In genomic region chr11:74845784-74846183, GRCm38 (mm10) we compare ENCODE assay signal across 9 mouse cellular contexts. TPM values are rescaled to one million over a fixed set of nuclear protein-coding genes. Genes with fewer than 3 reads are reported as not detected.
DNase-seq lines count a peak whose midpoint lies in the region; ATAC-seq and TF ChIP-seq lines count a peak whose summit lies in the region.
"Had no signal": no experiment of that assay in that cellular context is flagged by ENCODE, and none has a peak within 500 bp of the region (broad histone marks: within the 10 kb centered on the region; RNA-seq: fewer than 3 reads in every experiment).

No protein-coding gene starts in this region.

- no peaks in the 10 kb centered on the region for H3K9me3 ChIP-seq in forebrain, postnatal 0 days (ENCODE audit: low read length)
- no peaks in the 10 kb centered on the region for H3K9me3 ChIP-seq in forebrain, embryonic 11.5 days (ENCODE audit: control insufficient read depth, low read length)
- H3K9me3 ChIP-seq in liver, embryonic 14.5 days (ENCODE audit: control insufficient read depth, low read length): no peaks in the 10 kb centered on the region
- H3K9me3 ChIP-seq: liver, embryonic 15.5 days had no signal

- H3K9ac ChIP-seq in forebrain, postnatal 0 days: no peak overlapping the region
- H3K9ac ChIP-seq in forebrain, embryonic 11.5 days (ENCODE audit: low read length): no peak overlapping the region
- no peak overlapping the region for H3K9ac ChIP-seq in liver, embryonic 14.5 days (replicated peaks)
- H3K9ac ChIP-seq: liver, embryonic 15.5 days had no signal

- DNase-seq in forebrain, postnatal 0 days: peak; percentile 25
- DNase-seq in forebrain, embryonic 11.5 days (ENCODE audit: low spot score): no peak
- no peak for DNase-seq in liver, embryonic 14.5 days (ENCODE audit: low read depth in 3 of 3, low spot score in 3 of 3)
- no peak for DNase-seq in liver
- DNase-seq in B cell, adult 2 months: peak; percentile 39
- no peak for DNase-seq in layer of hippocampus, adult 9-10 months (ENCODE audit: low spot score)
- no peak for DNase-seq in kidney, postnatal 4 days

- no peak overlapping the region for H3K4me3 ChIP-seq in forebrain, postnatal 0 days (ENCODE audit: low read depth, low read length)
- H3K4me3 ChIP-seq in forebrain, embryonic 11.5 days (ENCODE audit: low read depth, low read length): no peak overlapping the region
- no peak overlapping the region for H3K4me3 ChIP-seq in liver, embryonic 14.5 days (ENCODE audit: insufficient read depth in 1 of 2, low read depth in 2 of 2, low read length in 2 of 2)
- H3K4me3 ChIP-seq in bone marrow, adult 2 months (replicated peaks; ENCODE audit: control insufficient read depth, low read depth, low read length): no peak overlapping the region
- H3K4me3 ChIP-seq: liver, embryonic 15.5 days had no signal

- WGBS in forebrain, postnatal 0 days: 50% methylated on average over 3 of the region's 3 CpGs
- WGBS in forebrain, embryonic 11.5 days: 77% methylated on average over 3 of the region's 3 CpGs
- 57% methylated on average over 3 of the region's 3 CpGs for WGBS in liver, embryonic 14.5 days (ENCODE audit: insufficient replicate concordance)
- 65% methylated on average over 3 of the region's 3 CpGs for WGBS in bone marrow, adult 2 months

- no peaks in the 10 kb centered on the region for H3K4me1 ChIP-seq in forebrain, postnatal 0 days (ENCODE audit: insufficient read depth)
- H3K4me1 ChIP-seq in forebrain, embryonic 11.5 days (replicated peaks; ENCODE audit: control insufficient read depth, insufficient read depth, low read length): no peaks in the 10 kb centered on the region
- peaks cover 3 to 12% of the 10 kb centered on the region in 2 experiments; a peak in 3 of 4 replicates for H3K4me1 ChIP-seq in liver, embryonic 14.5 days (replicated peaks; ENCODE audit: control insufficient read depth in 2 of 2, insufficient read depth in 2 of 2, low read length in 1 of 2)
- H3K4me1 ChIP-seq in bone marrow, adult 2 months (ENCODE audit: control insufficient read depth, insufficient read depth, low read length): no peaks in the 10 kb centered on the region; the same call in 1 of the 2 replicates

- TF ChIP-seq EP300 in liver, embryonic 14.5 days (IDR thresholded peaks at IDR 0.05; ENCODE audit: low read depth): no peak

- no peak overlapping the region for H3K4me2 ChIP-seq in forebrain, postnatal 0 days (ENCODE audit: low read depth)
- H3K4me2 ChIP-seq in forebrain, embryonic 11.5 days (ENCODE audit: low read depth, low read length, severe bottlenecking): no peak overlapping the region
- H3K4me2 ChIP-seq in liver, embryonic 14.5 days (ENCODE audit: low read depth): no peak overlapping the region
- H3K4me2 ChIP-seq: liver, embryonic 15.5 days had no signal

- H3K36me3 ChIP-seq in forebrain, postnatal 0 days (ENCODE audit: insufficient read depth): peaks cover 45% of the 10 kb centered on the region
- no peaks in the 10 kb centered on the region; the same call in 1 of the 2 replicates for H3K36me3 ChIP-seq in forebrain, embryonic 11.5 days (ENCODE audit: control insufficient read depth, insufficient read depth, low read length)
- no peaks in the 10 kb centered on the region; the same call in 1 of the 2 replicates for H3K36me3 ChIP-seq in liver, embryonic 14.5 days (replicated peaks; ENCODE audit: control insufficient read depth, insufficient read depth, low read depth)

- no peak for ATAC-seq in forebrain, postnatal 0 days
- no peak for ATAC-seq in forebrain, embryonic 11.5 days (replicated peaks; ENCODE audit: low FRiP score)
- ATAC-seq in liver, embryonic 14.5 days (ENCODE audit: insufficient read depth): no peak

- TF ChIP-seq POLR2A in bone marrow, adult 2 months (IDR thresholded peaks at IDR 0.05; ENCODE audit: borderline replicate concordance, control insufficient read depth, low read depth, low read length): no peak

- H3K27me3 ChIP-seq in forebrain, postnatal 0 days (ENCODE audit: insufficient read depth, low read length): no peaks in the 10 kb centered on the region
- no peaks in the 10 kb centered on the region for H3K27me3 ChIP-seq in forebrain, embryonic 11.5 days (ENCODE audit: control insufficient read depth, insufficient read depth, low read length)
- no peaks in the 10 kb centered on the region for H3K27me3 ChIP-seq in liver, embryonic 14.5 days (ENCODE audit: control insufficient read depth, insufficient read depth, low read length)
- H3K27me3 ChIP-seq: liver, embryonic 15.5 days had no signal

- peak; percentile 61 for TF ChIP-seq CTCF in forebrain, postnatal 0 days (IDR thresholded peaks at IDR 0.05; ENCODE audit: low read depth)
- TF ChIP-seq CTCF in liver, embryonic 14.5 days (IDR thresholded peaks at IDR 0.05; ENCODE audit: low read depth): peak; percentile 69
- TF ChIP-seq CTCF in bone marrow, adult 2 months (IDR thresholded peaks at IDR 0.05; ENCODE audit: control insufficient read depth, insufficient read depth, low read length): peak; percentile 23; the same call in 1 of the 2 replicates

- no peak overlapping the region for H3K27ac ChIP-seq in forebrain, postnatal 0 days (ENCODE audit: low read depth, low read length)
- H3K27ac ChIP-seq in forebrain, embryonic 11.5 days (ENCODE audit: low read depth, low read length): no peak overlapping the region
- no peak overlapping the region for H3K27ac ChIP-seq in liver, embryonic 14.5 days
- no peak overlapping the region for H3K27ac ChIP-seq in bone marrow, adult 2 months (ENCODE audit: control insufficient read depth, insufficient read depth, low read depth, low read length, poor library complexity)
- H3K27ac ChIP-seq: liver, embryonic 15.5 days had no signal

RNA-seq across cellular contexts. Expression of gene Mnt, which starts 15.1 kb away (rescaled TPM):
- 14.2 and 15.9 TPM in 2 replicates for total RNA-seq in forebrain, postnatal 0 days (2014; rRNA removed)
- polyA plus RNA-seq in forebrain, postnatal 0 days (2015; fragmentation: Nextera tagmentation; extraction: Ambion mirVana): 6.8 and 8.1 TPM in 2 replicates
- 5.8 and 6.0 TPM in 2 replicates for polyA plus RNA-seq in forebrain, embryonic 11.5 days (2014; fragmentation: Nextera tagmentation; extraction: Ambion mirVana)
- 2.5 TPM in 2 replicates for polyA plus RNA-seq in liver, embryonic 14.5 days (2012; rRNA removed)
- 1.0 and 1.2 TPM in 2 replicates for polyA plus RNA-seq in liver, embryonic 14.5 days (2014; fragmentation: Nextera tagmentation; extraction: Ambion mirVana)
- 9.6 and 20.3 TPM in 2 replicates for polyA plus RNA-seq in bone marrow, adult 2 months (2011; ENCODE audit: insufficient read depth, insufficient read length, low replicate concordance, missing spikeins)

RNA-seq across cellular contexts. Expression of gene Sgsm2, which starts 51.1 kb away (rescaled TPM):
- total RNA-seq in forebrain, postnatal 0 days (2014; rRNA removed): 39.2 and 47.1 TPM in 2 replicates
- 13.7 and 18.9 TPM in 2 replicates for polyA plus RNA-seq in forebrain, postnatal 0 days (2015; fragmentation: Nextera tagmentation; extraction: Ambion mirVana)
- 8.6 and 9.2 TPM in 2 replicates for polyA plus RNA-seq in forebrain, embryonic 11.5 days (2014; fragmentation: Nextera tagmentation; extraction: Ambion mirVana)
- 2.6 and 2.7 TPM in 2 replicates for polyA plus RNA-seq in liver, embryonic 14.5 days (2012; rRNA removed)
- polyA plus RNA-seq in liver, embryonic 14.5 days (2014; fragmentation: Nextera tagmentation; extraction: Ambion mirVana): 1.1 and 1.3 TPM in 2 replicates
- polyA plus RNA-seq in bone marrow, adult 2 months (2011; ENCODE audit: insufficient read depth, insufficient read length, low replicate concordance, missing spikeins): 1.9 and 4.8 TPM in 2 replicates

RNA-seq across cellular contexts. Expression of gene Tsr1, which starts 52.1 kb away (rescaled TPM):
- 32.7 and 33.2 TPM in 2 replicates for total RNA-seq in forebrain, postnatal 0 days (2014; rRNA removed)
- polyA plus RNA-seq in forebrain, postnatal 0 days (2015; fragmentation: Nextera tagmentation; extraction: Ambion mirVana): 23.8 and 25.5 TPM in 2 replicates
- polyA plus RNA-seq in forebrain, embryonic 11.5 days (2014; fragmentation: Nextera tagmentation; extraction: Ambion mirVana): 54.0 and 57.4 TPM in 2 replicates
- polyA plus RNA-seq in liver, embryonic 14.5 days (2012; rRNA removed): 13.4 and 17.9 TPM in 2 replicates
- 26.3 and 29.4 TPM in 2 replicates for polyA plus RNA-seq in liver, embryonic 14.5 days (2014; fragmentation: Nextera tagmentation; extraction: Ambion mirVana)
- polyA plus RNA-seq in bone marrow, adult 2 months (2011; ENCODE audit: insufficient read depth, insufficient read length, low replicate concordance, missing spikeins): 10.7 and 21.4 TPM in 2 replicates

Comparison
In these comparisons a context has a peak if more than half of its experiments do, and no peak if none do; other contexts are left out.
1. DNase-seq: peak in forebrain, postnatal 0 days (single experiment) and B cell, adult 2 months (2 of 2); none in forebrain, embryonic 11.5 days (single experiment), liver, embryonic 14.5 days (0 of 3), liver (single experiment), layer of hippocampus, adult 9-10 months (single experiment) and kidney, postnatal 4 days (0 of 2).
2. Peak in every context shown above with its lines, with median percentiles within 50 percentile points of each other: CTCF ChIP-seq.